Mouse (Mus musculus): ENCODE measurements around the gene Wdr37.
"Not testable (repeated sequence)": the region's sequence is repeated elsewhere in the genome, so short reads cannot be mapped to it uniquely, and the experiment has no call there.

The Wdr37 gene

DNA sequence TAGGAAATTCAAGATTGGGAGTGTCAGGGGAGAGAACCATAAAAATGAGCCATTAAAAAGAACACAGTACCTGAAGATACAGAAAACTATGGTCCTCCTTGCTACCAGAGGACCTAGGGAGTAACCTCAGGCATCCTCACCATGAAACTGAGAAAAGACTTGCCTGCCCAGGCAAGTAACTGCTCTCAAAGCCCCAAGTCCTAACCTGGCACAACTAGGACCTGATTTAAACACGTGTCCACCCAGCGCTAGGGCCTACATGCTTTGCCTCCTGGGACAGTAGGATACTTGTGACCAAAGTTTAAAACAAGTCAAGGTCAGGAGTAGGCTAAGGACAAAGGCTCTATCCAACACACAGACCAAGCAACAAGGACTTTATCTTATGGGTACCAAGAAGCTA lies 16.9 kb downstream of the Wdr37 start:
- CTCF ChIA-PET, result no interaction called here
- POLR2A ChIA-PET, result no interaction called here

DNA sequence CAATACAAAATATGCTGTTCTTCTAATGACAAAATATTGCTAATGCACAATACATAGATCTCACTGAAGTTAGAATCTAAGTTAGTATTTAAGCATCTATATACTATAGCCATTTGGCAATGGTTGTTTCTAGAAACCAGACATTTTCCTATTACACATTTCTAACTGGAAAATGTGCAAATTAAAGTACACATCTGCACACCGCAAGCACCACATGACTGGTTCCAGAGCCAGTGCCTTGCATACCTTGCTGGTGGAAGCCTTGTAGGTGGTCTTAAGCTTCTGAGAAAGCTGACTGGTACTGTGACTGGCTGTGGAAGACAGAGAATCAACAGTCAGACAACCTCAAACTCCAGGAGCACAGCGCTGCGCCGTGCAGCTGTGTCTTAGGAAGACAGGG lies 18.3 kb downstream of the Wdr37 start:
- ChIA-PET CTCF (no interaction called here), POLR2A (interaction anchor here in 2 of 4 experiments (0.9 to 1.2 kb wide), 2 partner anchors 18 kb away, joined by 3 to 5 read pairs; partner anchors contain the start of gene Wdr37 (in 1 of the 2))

DNA sequence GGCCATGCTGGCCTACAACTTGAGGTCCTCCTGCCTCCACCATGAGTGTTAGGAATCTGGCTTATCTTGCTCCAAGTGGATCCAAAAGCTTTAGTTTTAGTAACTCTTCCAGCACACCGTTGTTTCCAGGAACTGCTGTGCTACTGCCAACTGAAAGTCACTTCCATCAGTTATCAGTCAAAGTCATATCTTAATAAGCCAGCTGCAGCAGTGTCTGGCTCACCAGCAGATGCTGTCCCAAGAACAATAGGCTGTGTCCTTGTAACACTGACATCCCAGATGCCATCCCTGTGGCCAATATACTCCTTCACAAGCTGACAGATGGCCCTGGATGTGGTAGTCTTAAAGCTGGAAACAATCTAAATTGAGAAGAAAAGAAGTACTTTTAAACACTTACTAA lies 22.4 kb downstream of the Wdr37 start:
- ChIA-PET CTCF (interaction anchor here in 1 of 4 experiments (2.6 kb wide), 1 partner anchor 22 kb away, joined by 14 read pairs; the partner anchor contains the start of gene Wdr37), POLR2A (interaction anchor here in 1 of 4 experiments (0.7 to 1.1 kb wide), 2 partner anchors 15 to 36 kb away, joined by 3 to 4 read pairs; partner anchors contain the start of gene Idi1)

DNA sequence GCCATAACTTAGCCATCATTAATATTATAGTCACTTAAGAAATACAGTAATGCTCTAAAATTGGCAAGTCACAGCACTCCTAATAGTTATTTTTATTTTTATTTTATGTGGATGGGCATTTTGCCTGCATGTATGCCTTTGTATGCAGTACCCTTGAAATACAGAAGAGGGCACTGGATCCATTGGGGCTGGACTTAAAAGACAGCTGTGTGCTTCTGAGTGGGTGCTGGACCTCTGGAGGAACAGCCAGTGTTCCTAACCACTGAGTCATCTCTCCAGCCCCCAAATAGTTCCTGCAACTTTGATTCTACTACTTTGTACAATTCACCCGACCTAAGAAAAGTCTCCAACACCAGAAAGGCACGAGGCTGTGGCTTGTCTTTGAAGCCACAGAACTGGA lies 24.0 kb downstream of the Wdr37 start:
- ChIA-PET POLR2A (interaction anchor here in 2 of 4 experiments (1.0 to 2.3 kb wide), 4 partner anchors 17 to 23 kb away, joined by 3 to 8 read pairs (median 6); partner anchors contain the start of gene Wdr37 (in 1 of the 2)), CTCF (interaction anchor here in 3 of 4 experiments (0.5 to 2.6 kb wide), 4 partner anchors 23 to 318 kb away, joined by 3 to 14 read pairs (median 3); partner anchors contain the start of gene Wdr37 (in 1 of the 3))

DNA sequence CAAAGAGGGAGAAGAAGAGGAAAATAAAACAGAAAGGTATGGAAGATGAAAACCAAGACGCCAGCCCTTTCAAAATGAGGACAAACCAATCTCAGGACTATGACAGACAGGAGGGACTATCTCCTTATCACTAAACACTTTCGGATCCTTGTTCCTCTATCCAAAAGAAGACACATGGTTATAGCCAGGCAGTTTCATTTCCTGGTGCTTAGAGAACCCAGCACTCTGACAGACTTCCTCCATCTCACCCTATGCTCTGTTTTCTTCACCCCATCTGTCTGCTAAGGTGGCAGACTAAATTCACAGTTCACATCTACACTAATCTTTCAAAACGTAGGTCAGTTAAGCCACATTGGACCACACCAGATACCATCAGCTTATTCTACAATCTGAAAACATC lies 29.4 kb downstream of the Wdr37 start:
- POLR2A ChIA-PET, result interaction anchor here in 1 of 4 experiments (0.8 kb wide), 1 partner anchor 20 kb away, joined by 3 read pairs; no protein-coding TSS in a partner anchor
- CTCF ChIA-PET, result no interaction called here

DNA sequence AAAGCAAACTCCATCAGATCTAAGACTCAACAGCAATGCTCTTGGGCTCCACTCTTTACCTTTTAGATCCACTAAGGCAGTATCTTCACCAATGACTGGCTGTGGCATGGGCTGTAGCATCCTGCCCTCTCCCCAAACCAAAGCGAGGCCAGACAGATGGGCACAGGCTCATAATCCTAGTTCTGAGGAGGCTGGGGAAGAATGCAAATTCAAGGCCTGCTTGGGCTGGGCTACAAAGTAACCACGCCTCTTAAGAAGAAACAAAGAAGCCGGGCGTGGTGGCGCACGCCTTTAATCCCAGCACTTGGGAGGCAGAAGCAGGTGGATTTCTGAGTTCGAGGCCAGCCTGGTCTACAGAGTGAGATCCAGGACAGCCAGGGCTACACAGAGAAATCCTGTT lies 29.9 kb downstream of the Wdr37 start:
- CTCF ChIA-PET, result interaction anchor here in 1 of 4 experiments (0.8 kb wide), 1 partner anchor 30 kb away, joined by 3 read pairs; the partner anchor contains the start of gene Wdr37
- POLR2A ChIA-PET, result not testable (repeated sequence)

DNA sequence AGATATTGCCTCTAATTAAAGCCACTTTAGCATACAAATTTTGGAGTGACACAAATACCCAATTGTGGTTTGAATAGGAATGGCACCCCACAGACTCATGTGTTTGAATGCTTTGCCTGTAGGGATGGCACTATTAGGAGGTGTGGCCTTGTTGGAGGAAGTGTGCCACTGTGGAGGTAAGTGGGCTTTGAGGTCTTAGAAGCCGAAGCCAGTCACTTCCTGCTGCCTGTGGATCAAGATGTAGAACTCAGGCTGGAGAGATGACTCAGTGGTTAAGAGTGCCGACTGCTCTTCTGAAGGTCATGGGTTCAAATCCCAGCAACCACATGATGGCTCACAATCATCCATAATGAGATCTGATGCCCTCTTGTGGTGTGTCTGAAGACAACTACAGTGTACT lies 30.8 kb downstream of the Wdr37 start:
- ChIA-PET CTCF (interaction anchor here in 1 of 4 experiments (0.8 kb wide), 1 partner anchor 31 kb away, joined by 3 read pairs; the partner anchor contains the start of gene Wdr37), POLR2A (interaction anchor here in 1 of 4 experiments (0.6 kb wide), 1 partner anchor 15 kb away, joined by 3 read pairs; no protein-coding TSS in a partner anchor)

DNA sequence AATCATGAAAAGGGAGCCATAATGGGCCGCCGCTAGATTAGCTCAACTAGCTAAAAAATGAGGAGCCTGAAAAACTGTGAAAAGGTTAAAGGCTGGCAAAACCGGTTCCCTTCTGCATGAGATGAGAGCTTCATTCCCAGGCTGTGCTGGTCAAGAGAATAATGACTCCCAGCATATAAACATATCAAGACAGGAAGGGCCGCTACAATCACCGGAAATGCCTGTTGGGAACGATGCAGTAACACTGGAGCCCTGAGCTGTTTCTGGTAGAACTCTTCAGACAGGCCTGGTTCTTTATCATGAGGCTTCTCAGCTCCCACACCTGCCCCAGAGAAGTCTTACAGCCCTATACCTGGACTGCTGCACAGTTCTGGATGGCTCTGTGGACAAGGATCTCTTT lies 31.8 kb downstream of the Wdr37 start:
- CTCF ChIA-PET, result no interaction called here
- POLR2A ChIA-PET, result interaction anchor here in 1 of 4 experiments (1.2 to 1.3 kb wide), 2 partner anchors 10 to 22 kb away, joined by 4 read pairs; no protein-coding TSS in a partner anchor

DNA sequence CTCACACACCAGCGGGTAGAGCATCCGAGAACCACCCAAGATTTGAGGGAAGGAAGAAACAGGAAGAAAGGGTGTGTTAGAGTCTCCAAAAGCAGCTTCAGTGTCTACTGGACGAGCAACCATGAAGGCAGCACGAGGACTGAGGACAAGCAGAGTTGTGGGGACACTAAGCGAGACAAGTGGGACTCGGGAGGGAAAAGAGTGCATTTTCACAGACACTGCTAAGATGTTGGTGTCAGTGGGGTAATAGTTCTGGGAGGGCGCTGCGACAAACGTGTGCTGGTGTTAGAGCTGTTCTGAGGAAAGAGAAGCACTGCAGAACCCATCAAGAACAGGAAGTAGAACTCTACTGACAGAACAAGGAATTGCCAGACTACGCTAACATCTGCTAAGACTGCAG lies 32.6 kb downstream of the Wdr37 start:
- ChIA-PET CTCF (no interaction called here), POLR2A (interaction anchor here in 1 of 4 experiments (1.3 kb wide), 1 partner anchor 21 kb away, joined by 4 read pairs; no protein-coding TSS in a partner anchor)

DNA sequence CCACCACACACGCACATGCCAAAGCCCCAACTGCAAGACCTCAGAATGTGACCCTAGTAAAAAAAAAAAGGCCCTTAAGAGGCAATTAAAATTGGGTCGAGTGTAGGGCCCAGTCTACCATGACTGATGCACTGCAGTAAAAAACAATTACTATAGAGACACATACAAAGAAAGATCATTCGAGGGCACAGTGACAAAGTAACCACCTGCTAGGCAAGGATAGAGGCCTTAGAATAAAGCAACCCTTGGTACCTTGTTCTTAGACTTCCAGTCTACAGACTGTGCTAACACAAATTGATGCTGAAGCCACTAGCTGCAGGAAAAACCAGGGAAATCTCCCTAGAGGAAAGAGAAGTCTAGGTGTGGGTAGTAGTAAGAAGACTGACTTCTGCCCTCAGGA lies 33.3 kb downstream of the Wdr37 start:
- CTCF ChIA-PET, result no interaction called here

DNA sequence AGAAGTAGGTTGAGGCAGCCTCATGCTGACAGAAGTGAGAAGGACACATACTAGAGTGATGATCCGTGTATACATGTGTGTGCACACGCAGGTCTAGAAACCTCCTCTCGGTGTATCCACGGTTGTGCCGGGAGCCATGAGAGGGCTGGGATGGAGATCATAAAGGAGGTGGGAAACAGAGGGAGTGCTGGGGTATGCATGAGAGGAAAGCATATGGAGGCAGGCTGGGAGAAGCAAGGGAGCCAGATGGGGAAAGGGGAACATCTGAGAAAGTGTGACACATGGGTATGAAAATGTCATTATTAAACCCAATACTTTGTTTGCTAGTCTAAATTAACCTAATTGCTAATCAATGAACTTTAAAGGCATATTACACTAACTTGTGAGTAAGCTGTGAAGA lies 37.1 kb downstream of the Wdr37 start:
- ChIA-PET CTCF (no interaction called here), POLR2A (interaction anchor here in 1 of 4 experiments (1.3 kb wide), 1 partner anchor 8 kb away, joined by 3 read pairs; no protein-coding TSS in a partner anchor)

More for the DNA sequence above, 33.3 kb downstream of the Wdr37 start:
- POLR2A ChIA-PET, result no interaction called here

DNA sequence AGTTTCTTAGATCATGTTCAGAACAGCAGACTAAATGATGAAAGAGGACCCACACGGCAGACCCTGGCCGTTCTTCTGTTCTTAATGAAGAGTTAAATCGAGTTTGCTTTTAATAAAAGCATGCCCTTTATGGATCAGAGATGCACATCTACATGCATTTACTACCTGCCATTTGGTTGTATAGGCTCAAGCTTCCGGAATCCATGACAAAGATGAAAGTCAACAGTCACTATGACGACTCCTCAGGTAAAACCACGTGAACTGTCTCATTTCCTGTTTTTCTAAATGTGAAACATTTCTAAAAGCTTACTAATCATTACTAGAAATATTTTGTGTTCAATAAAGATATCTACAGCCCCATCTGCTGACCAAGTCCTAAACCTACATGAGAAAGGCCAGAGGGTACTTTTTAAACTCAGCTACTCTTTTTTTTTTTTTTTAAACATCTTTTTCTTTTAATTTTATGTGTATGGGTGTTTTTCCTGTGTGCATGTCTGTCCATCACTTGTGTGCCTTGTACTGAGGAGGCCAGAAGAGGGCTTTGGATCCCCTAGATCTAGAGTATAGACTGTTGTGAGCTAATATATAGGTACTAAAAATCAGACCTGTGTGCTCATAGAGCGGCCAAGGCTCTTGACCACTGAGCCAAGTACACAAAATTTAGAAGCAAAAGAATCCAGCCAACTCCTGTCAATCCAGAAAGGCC lies 40.0 kb downstream of the Wdr37 start:
- ChIA-PET POLR2A (no interaction called here), CTCF (interaction anchor here in 2 of 4 experiments (0.6 to 1.0 kb wide), 3 partner anchors 40 to 345 kb away, joined by 3 read pairs; partner anchors contain the start of gene Wdr37 (in 1 of the 2))

DNA sequence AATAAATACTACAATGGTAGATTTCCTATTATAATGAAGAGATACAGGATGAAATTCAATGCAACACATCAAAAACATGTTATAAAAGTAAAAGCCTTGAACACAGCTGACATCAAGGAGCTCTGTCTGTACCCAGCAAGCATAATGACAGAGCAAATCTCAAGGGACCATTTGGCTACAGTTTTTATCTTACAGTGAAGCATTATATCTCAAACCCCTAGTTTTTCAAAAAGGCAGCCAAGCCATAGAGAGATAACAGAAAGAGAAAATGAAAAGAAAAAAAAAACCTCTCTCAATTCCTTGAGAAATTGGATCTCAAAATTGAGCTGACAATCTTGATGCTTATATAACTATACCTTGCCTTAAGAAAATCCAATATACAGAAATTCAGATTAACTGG lies 41.0 kb downstream of the Wdr37 start:
- POLR2A ChIA-PET, result interaction anchor here in 1 of 4 experiments (1.1 to 1.2 kb wide), 2 partner anchors 9 to 38 kb away, joined by 4 to 5 read pairs; no protein-coding TSS in a partner anchor
- CTCF ChIA-PET, result interaction anchor here in 1 of 4 experiments (1.0 kb wide), 1 partner anchor 41 kb away, joined by 3 read pairs; the partner anchor contains the start of gene Wdr37

DNA sequence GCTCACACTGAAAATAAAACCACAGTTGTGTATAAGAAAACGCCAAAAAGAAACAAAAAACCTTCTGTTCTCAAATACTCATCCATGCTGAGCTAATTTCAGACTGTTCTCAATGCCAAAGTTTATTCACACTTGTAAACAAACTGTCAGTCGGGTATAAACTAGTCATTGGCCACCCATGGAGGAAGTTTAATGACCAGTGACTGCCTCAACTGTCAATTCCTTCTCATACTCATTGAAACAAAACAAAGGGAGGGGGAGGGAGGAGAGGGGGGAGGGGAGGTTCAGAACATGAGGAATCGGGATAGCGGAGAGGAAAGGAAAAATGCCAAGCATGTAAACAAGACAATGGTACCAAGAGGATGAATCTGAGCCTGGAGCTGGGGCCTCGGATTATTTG lies 41.9 kb downstream of the Wdr37 start:
- ChIA-PET POLR2A (interaction anchor here in 3 of 4 experiments (0.6 to 1.2 kb wide), 7 partner anchors 10 to 153 kb away, joined by 3 to 5 read pairs (median 3); partner anchors contain the start of gene Idi1 (in 2 of the 3)), CTCF (interaction anchor here in 1 of 4 experiments (0.6 kb wide), 1 partner anchor 93 kb away, joined by 3 read pairs; no protein-coding TSS in a partner anchor)

DNA sequence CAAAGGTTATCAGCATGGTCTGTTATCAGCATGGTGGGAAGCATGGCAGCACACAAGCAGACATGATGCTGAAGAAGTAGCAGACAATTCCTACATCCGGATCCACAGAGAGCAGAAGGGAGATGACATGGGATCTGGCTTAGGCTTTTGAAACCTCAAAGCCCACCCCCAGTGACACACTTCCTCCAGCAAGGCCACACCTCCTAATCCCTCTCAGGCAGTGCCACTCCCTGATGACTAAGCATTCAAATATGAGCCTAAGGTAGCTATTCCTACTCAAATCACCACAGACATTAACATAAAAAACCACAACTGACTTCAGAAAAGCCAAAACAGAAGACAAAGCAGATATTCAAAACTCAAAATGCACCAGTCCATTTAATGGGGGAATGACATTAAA lies 42.8 kb downstream of the Wdr37 start:
- ChIA-PET CTCF (no interaction called here), POLR2A (interaction anchor here in 1 of 4 experiments (1.0 kb wide), 1 partner anchor 42 kb away, joined by 3 read pairs; no protein-coding TSS in a partner anchor)

DNA sequence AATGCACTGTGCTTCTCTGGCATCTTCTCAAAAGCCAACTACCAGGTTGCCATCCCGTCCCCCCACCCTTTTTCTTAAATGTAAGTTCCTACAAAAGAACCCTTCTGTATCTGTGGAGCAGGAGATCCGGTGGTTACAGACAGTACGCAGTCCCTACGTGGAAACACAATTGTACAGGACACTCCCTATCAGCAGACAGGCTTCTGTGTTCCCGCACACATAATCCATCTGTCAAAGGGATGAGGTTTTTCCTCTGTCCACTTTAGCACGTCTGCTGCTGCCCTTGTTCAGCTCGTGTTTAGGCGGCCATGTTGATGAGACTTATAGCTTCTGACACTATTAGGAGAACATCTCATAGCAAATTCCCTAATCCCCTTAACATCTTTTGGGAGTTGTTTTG lies 48.2 kb downstream of the Wdr37 start:
- POLR2A ChIA-PET, result no interaction called here
- CTCF ChIA-PET, result interaction anchor here in 2 of 4 experiments (0.6 to 1.7 kb wide), 2 partner anchors 24 to 40 kb away, joined by 3 to 4 read pairs; no protein-coding TSS in a partner anchor

DNA sequence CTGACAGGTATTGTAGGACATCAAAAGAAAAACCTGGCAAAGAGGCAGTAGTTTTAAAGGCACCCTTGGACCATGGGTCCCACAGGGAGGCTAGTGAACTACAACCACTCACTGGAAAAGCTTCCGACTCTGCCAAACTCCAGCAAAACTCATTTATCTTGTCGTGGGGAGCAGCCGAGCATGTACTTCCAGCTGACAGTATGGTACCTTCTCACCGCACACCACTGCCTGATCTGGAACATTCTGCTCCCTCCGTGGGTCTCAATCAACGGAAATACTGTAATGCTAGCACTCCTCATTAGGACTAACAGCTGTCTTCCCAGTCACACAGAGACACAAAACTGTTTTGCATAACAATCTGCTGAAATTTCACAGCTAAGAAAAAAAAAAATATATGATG lies 48.6 kb downstream of the Wdr37 start:
- POLR2A ChIA-PET, result no interaction called here
- CTCF ChIA-PET, result interaction anchor here in 1 of 4 experiments (1.7 kb wide), 1 partner anchor 25 kb away, joined by 3 read pairs; no protein-coding TSS in a partner anchor

DNA sequence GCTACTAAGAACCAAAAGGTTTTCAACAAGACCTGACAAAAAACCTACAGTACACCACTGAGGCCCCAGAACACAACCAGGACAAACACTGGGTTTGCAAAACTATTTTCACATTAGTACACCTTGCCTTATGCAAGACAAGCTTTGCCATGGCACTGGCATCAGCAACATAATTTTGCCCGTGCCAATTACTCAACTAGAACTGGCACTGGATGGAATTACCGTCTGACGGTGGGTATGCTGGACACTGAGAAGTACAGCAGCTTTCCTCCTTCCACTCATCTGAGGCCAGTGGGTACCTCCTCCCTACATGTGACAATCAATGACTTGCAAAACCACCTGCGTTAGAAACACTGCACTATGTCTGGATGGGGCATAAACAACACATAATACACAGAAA lies 49.5 kb downstream of the Wdr37 start:
- ChIA-PET POLR2A (no interaction called here), CTCF (no interaction called here)

DNA sequence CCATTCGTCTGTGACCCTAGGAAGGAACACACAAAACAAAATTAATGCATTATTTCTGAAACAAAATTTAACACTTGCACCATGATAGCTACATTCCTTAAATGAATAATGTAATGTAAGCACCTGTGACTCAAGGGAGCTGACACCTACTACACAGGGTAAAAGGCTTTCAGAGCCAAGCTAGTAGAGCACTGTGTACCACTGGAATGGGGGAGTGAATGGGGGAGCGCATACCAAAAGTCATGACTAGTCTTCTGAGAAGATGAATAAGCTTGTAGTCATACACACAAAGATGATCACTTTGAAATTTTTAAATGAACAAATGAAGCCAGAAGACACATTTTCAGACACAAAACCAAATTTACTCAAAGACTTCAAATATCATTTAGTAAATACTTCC lies 65.8 kb downstream of the Wdr37 start:
- ChIA-PET POLR2A (interaction anchor here in 1 of 4 experiments (1.0 kb wide), 1 partner anchor 11 kb away, joined by 3 read pairs; no protein-coding TSS in a partner anchor), CTCF (no interaction called here)

DNA sequence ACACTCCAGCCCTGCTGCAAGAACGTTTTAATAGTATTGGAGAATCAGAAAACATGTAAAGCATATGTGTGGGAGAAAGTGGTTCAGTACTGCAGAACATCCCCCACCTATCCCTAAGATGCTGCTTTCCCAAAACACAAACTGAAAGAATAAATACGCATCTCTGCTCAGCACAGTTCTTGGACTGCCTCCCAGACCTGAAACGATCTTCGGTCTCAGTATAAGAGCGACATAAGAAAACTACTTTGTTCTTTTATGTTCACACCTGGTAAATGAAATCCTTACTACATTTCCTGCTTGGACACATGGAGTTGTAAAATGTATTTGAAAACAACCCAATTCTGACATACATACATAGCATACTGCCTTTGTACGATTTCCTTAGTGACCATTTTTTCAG lies 71.1 kb downstream of the Wdr37 start:
- POLR2A ChIA-PET, result no interaction called here
- CTCF ChIA-PET, result no interaction called here
